Mouse (Mus musculus) brain, adult 2 months (tissue): ENCODE results near the gene Uncx.
A peak's percentile ranks its signal among the peaks of the same experiment; 100 is the strongest.

Experiments used
- DNase-seq: peaks from one replicate; pipeline ENCODE4 v3.0.0; 2011; ENCODE audit warnings: low read depth, low spot score

Uncx gene

DNA sequence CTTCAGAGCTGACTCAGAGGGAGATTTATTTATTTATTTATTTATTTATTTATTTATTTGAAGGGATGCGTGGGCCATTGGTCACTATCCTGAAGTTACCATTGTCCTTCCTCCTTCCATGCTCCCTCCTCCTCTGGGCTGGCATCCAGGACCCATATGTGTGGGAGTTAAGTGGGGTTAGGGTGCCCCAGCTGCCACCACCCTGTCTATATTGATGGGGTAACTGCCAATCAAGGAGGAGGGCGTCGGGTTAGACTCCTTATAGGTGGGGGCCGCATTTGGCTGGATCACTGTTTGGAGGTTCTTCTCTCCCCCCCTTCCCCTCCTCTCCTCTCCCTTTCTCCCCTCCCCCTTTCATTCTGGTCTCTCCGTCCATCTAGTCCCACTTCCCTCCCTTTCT lies 738 bp upstream of the Uncx start:
- DNase-seq, result no peak

GRCm38 (mm10) chr5:139543650-139544270 lies 466 bp downstream of the Uncx start:
- peak; percentile 96 for DNase-seq

DNA sequence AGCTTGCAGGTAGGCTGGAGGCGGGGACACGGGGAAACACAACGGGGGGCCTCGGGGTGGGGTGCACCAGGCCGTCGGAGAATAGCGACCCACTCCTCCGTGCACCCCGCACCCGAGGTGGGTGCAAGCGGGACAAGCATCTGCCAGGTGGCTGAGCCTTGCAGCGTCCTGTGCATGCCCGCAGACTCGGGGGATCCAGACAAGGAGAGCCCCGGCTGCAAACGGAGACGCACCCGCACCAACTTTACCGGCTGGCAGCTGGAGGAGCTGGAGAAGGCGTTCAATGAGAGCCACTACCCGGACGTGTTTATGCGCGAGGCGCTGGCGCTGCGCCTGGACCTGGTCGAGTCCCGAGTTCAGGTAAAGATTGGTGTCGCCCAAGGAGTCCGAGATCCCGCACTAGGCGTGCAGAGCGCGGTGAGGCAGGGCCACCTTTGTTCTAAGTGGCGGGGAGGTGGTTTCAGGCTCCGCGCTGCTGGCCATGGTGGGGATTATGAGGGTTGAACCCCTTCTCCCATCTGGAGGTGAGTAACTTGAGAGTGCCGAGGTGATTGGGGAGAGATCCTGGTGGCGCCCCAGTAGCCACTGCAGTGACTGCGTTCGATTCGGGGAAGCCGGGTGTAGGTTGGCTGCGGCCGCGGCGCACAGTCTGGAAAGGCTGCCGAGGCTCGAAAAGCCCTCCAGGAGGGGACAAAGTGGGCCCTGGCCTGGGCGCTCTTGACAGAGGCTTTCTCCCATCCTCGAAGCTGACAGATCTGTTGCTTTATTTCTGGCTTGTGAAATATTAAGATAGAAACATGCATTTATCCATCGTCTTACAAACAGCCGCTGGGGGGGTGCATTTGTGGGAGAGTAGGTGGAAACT lies 1.2 kb downstream of the Uncx start:
- peak; percentile 34 for DNase-seq

DNA sequence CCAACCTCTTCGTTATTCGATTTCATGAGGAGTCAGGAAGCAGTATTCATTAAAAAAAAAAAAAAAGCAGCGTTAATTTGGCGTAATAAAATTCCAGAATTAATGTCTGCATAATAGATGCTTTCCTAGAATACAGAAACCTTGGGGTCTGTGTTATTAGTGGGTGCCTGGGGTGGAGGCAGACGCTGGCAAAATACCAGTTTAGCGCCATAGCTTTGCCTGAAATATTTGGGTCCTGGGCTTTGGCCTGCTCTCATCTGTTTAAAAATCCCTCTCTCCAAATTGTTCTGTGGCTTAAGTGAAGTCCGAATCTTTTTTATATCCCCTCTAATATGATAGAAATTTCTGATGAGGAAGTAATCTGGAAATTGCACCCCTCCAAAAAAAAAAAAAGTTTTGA lies 1.9 kb downstream of the Uncx start:
- no peak for DNase-seq

DNA sequence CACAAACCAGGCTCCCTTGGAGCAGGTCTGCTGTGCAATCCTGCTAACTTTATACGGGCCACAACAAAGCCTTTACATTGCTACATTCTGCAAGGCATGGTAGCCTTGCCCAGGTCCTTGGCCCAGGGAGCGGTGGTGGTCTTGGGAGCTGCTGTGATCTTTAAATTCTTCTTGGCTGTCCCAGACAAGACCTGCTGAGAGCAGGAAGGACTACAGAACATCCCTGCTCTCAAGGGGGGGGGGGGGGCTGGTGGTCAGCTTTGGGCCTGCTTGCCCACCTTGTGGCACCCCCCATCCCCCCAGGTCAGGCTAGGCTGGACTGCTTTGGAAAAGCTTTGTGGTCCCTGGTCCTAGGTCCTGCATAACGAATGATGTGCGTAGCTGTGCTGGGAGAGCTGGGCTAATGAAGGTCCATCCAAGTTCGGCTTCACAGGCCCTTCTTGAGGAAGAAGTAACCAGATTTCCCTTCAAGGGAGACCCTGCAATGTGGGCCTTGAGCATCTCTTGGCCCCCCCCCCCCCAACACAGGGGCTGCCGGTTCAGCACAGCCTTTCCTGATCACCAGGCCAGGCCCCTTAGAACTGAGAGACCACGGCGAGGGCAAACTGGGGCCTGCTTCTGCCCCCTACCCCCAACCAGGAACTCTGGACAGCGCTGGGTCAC lies 2.5 kb downstream of the Uncx start:
- DNase-seq, result no peak

GRCm38 (mm10) chr5:139546336-139546770 lies 3.1 kb downstream of the Uncx start:
- DNase-seq, result peak; percentile 63

DNA sequence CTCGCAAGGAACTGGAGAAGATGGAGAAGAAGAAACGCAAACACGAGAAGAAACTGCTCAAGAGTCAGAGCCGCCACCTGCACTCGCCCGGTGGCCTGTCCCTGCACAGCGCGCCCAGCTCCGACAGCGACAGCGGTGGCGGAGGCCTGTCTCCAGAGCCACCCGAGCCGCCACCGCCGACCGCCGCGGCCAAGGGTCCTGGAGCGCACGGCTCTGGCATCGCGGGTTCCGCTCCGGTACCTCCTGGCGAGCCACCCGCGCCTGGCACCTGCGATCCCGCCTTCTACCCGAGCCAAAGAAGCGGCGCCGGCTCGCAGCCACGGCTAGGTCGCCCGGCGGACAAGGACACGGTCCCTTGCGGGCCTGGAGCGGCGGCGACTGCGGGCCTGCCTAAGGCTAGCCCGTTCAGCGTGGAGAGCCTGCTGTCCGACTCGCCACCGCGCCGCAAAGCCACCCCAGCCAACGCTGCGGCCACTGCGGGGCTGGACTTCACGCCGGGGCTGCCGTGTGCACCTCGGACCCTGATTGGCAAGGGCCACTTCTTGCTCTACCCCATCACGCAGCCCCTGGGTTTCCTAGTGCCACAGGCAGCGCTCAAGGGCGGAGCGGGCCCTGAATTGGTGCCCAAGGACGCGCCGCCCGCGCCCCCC lies 3.6 kb downstream of the Uncx start:
- DNase-seq, result no peak

DNA sequence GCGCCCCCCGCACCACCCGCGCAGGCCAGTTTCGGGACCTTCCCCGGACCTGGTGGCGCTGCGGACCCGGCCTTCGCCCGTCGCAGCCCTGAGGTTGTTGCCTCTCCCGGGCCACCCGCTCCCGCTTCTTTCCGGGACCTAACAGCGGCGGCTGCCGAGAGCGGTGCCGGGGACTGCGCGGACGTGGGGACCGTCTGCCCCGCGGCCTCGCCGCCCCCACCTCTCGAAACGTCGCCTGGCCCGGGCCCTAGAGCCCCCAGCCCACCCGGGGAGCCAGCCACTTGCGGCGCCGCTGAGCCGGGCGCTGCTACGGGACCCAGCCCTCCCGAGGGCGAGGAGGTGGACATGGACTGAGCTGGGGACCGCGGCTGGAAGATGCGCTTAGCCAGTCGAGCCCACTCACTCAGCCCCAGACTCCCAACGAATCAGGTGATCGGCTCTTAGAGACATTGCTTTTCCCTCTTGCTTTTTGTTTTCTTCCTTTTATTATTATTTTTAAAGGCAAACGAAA lies 4.2 kb downstream of the Uncx start:
- no peak for DNase-seq

- no peak for DNase-seq
Measured at GRCm38 (mm10) chr5:139553446-139554273, 10.4 kb downstream of the Uncx start.

- DNase-seq, result no peak
Measured at GRCm38 (mm10) chr5:139554478-139555335, 11.4 kb downstream of the Uncx start.

- no peak for DNase-seq
Measured at GRCm38 (mm10) chr5:139555476-139556115, 12.3 kb downstream of the Uncx start.

DNA sequence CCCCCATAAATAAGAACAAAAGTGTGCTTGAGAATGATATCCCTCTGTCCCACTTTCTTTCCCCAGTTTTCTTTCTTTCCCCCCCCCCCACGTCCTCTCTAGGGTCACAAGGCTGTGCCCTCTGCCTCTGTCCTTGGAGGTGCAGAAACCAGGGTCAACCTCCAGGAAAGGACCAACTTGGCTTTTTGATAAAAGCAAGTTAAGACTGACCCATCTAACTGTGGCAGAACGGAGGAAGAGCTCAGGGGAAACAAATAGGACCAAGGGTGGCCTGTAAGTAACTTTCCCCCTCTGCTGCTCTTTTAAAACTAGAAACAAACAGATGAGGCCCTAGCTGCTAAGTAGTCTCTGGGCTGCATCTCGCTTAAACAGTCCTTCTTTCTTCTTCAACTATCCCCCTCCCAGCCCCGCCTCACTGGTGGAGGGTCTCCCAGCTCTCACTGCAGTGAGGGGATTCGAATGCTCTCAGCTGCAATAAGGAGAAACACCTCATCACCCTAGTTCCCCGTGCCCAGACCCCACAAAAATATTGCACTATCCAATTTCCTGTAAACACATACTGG lies 12.9 kb downstream of the Uncx start:
- DNase-seq, result no peak

DNA sequence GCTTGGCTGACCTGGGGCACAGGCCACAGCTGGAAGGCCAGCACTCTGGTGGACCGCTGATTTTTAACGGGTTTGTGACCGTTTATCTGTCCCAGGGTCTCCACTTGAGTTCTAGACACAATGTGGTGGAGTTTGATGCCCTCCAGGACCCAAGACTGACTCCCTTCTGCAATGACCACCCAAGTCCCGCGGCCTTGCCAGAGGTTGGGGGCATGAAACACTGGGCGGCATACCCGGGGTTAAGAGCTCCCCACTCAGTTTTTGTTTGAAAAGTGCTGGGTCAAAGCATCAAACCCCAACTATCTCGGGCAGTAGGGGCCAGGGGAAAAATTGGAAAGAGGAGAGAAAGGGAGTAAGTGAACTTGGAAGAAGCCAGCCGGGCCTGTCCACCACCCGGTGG lies 13.8 kb downstream of the Uncx start:
- no peak for DNase-seq

DNA sequence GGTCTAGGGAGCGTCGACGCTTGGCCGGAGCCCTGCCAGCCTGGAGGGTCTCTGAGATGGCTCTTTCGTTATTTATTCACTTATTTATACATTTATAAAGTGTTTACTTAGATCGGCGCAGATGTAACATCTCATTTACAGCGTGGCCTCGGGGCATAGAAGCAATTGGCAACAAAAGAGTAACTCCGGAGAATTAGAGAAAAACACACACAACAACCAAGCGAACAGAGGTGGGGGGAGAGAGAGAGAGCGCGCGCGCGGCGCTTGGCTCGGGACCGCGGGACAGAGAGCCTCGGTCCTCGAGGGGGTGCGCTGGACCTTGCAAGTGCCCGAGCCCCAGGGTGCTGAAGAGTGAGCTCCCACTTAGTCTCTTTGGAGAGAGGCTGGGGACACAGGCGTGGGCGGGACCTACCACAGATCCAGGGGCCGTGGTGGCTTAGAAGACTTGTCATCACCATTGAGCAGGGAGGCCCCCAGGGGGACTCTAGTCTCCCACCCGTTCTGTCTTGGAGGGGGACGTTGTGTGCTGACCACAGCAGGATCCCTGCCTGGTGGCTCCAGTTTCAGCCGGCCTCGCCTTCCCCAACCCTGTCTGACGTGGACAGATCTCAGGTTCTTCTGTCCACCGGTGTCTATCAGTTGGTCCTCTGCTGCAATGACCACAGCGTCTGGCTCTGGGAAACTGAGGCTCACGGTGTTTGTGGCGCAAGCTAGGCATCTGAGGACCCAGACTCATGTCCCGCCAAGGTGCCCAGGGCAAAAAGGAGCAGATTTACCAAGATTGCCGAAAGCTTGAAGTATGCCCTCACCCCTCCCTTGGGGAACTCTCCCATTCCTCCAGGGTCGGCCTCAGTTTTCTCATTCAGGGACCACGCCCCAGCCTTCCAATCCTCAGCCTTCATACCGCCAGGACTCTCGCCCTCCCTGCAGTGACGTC lies 14.5 kb downstream of the Uncx start:
- no peak for DNase-seq

DNA sequence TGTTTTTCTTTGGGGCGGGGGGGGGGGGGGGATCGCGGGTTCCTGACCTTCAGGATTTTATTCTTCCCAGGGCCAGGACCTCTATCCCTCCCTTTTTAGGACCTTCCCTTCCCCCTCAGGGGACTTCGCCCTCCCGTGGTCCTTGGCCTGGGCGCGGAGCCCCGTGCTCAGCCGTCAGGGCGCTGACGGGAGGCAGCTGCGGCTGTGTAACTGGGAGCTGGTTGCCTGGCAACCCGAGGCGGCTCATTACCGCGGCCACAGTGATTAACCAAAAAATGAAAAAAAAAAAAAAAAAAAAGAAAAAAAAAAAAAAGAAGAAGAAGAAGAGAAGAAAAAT lies 15.1 kb downstream of the Uncx start:
- peak; percentile 59 for DNase-seq

DNA sequence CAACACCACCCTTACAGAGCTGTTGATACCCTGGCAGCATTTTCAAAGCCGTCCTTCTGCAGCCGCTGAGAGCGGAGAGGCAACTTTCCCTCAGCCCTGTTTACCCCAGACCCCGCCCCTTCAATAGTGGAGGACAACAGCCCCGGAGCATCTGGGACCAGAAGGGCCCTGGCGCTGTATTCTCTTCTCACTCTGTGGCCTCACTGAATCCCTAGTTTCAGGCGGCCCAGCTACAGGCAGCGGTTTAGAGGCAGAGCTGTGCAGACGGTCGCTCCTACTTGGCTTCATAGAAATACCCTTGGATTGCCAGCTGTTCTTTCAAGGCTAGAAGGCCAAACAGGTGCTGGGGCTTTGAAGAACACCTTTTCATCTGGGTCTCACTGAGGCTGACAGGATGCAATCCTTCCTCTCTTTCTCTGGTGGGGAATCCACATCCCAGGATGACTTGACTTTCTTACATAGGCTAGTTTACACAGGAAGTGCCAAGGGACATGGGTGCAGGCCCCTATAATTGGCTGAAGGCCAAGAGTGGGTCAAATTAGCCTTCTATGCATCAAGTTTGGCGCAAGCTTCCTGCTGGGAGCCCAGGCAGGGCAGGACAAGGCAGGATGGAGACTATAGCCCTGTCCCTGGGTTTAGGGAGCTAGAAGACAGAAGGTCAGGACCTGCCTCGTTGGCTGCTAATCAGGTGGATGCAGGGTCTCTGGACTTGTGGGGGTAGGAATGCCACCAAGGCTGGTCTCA lies 15.8 kb downstream of the Uncx start:
- no peak for DNase-seq

GRCm38 (mm10) chr5:139559782-139560181 lies 16.5 kb downstream of the Uncx start:
- DNase-seq, result no peak
